Mouse (Mus musculus) cerebellum, postnatal 10 days (tissue): ENCODE measurements at regions not wholly inside any gene's neighbourhood (a gene's known extent, or its start where the extent isn't known, plus 50 kb on each side); places are given as distances from the start of the nearest gene placed in this dataset.

ENCODE experiments used
- DNase-seq, 2 experiments: peaks; one replicate each; pipeline ENCODE4 v3.0.0; 2021; ENCODE audit warnings: mixed read lengths in 2 of 2

GRCm38 (mm10) chr2:30717566-30718328 lies 85.7 kb downstream of the 1700001O22Rik start:
- peak; percentile 56 to 67 for DNase-seq

GRCm38 (mm10) chr2:30716580-30717565 lies 86.6 kb downstream of the 1700001O22Rik start:
- DNase-seq, result peak; percentile 72 to 74

GRCm38 (mm10) chr2:30715720-30716310 lies 87.6 kb downstream of the 1700001O22Rik start:
- DNase-seq, result peak in 1 of 2 experiments; percentile 40

- DNase-seq, result peak in 1 of 2 experiments; percentile 33
Observed at GRCm38 (mm10) chr2:30713535-30713934, 89.9 kb downstream of the 1700001O22Rik start.

GRCm38 (mm10) chr2:30712841-30713401 lies 90.5 kb downstream of the 1700001O22Rik start:
- peak; percentile 43 to 51 for DNase-seq

GRCm38 (mm10) chr2:30711853-30712498 lies 91.5 kb downstream of the 1700001O22Rik start:
- peak; percentile 85 to 88 for DNase-seq

GRCm38 (mm10) chr2:30711476-30711852 lies 92.0 kb downstream of the 1700001O22Rik start:
- DNase-seq, result no peak

GRCm38 (mm10) chr2:30710895-30711294 lies 92.6 kb downstream of the 1700001O22Rik start:
- DNase-seq, result peak in 1 of 2 experiments; percentile 11

- peak; percentile 65 to 69 for DNase-seq
Observed at GRCm38 (mm10) chr2:30709386-30709884, 94.0 kb downstream of the 1700001O22Rik start.

- peak; percentile 31 to 42 for DNase-seq
Observed at GRCm38 (mm10) chr2:30708762-30709385, 94.6 kb downstream of the 1700001O22Rik start.

GRCm38 (mm10) chr2:30708001-30708683 lies 95.3 kb downstream of the 1700001O22Rik start:
- peak; percentile 87 to 89 for DNase-seq

- peak; percentile 84 to 86 for DNase-seq
Observed at GRCm38 (mm10) chr2:30707099-30708000, 96.1 kb downstream of the 1700001O22Rik start.

GRCm38 (mm10) chr2:30706036-30706435 lies 97.4 kb downstream of the 1700001O22Rik start:
- peak; percentile 33 to 46 for DNase-seq

- no peak for DNase-seq
Observed at GRCm38 (mm10) chr2:30703308-30703707, 100.2 kb downstream of the 1700001O22Rik start.

- peak; percentile 51 to 69 for DNase-seq
Observed at GRCm38 (mm10) chr2:30702711-30703110, 100.8 kb downstream of the 1700001O22Rik start.

- DNase-seq, result peak in 1 of 2 experiments; percentile 8
Observed at GRCm38 (mm10) chr2:30700890-30701289, 102.6 kb downstream of the 1700001O22Rik start.

GRCm38 (mm10) chr2:30700471-30700870 lies 103.0 kb downstream of the 1700001O22Rik start:
- DNase-seq, result no peak

- peak; percentile 90 for DNase-seq
Observed at GRCm38 (mm10) chr2:30699797-30700454, 103.5 kb downstream of the 1700001O22Rik start.
